Mouse (Mus musculus) gastrocnemius, adult 18-20 months (tissue): ENCODE results near the gene Spem2. TPM values are rescaled to one million over a fixed set of nuclear protein-coding genes. Genes with fewer than 3 reads are reported as not detected.

Source experiments
- DNase-seq: peaks from one replicate; pipeline ENCODE4 v3.0.0; 2021; ENCODE audit warnings: low spot score
- total RNA-seq, 2 experiments: library from RNA; stranded (reverse); gene quantifications; 2 replicates each; pipeline ENCODE4 v1.2.3; 2021

The Spem2 gene
- total RNA-seq, 2 experiments from 2014 or later, result not detected

DNA sequence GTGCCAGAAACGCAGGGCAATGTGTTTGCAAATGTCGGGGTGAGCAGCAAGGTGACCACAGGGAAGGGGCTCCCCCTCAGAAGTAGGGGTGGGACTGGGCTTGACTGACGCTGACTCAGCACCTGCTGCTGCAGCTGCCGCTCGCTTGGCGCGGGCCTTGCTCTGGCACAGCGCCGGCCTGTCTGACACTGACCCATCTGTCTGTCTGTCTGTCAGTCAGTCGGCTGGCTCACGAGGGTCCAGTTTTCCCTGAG is 18.2 kb downstream of the Spem2 start:
- DNase-seq, result no peak

DNA sequence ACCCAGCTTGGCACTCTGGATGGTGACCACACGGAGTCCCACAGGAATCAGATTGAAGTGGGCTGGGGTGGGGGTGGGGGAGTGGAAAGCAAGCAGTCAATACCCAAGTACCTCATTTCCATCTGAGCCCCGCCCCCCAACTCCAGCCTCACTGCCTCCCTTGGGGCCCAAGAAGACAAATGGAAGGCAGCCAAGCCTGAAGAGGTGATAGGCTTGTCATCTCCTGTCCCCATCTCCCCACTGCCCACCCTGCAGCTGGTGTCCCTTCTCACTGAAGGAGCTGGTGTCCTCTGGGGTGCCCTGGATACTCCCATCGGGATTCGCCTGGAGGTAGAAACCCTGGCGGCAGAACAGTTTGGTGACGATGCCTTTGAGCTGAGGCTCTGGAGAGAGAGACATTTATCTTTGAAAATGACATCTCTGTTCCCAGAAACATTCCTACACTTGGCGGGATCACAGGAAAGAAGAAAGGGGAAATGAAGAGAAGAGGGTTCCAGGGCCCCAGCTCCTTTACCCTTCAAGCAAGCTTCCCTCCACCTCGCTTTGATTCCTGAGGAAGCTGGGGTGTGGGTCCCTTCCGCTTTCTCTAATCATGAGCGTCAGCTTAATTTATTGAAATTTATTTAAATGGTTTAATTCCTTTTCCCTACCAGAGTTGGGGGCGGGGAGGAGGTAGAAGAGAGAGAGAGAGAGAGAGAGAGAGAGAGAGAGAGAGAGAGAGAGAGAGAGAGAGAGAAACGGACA is 18.7 kb downstream of the Spem2 start:
- DNase-seq, result no peak

DNA sequence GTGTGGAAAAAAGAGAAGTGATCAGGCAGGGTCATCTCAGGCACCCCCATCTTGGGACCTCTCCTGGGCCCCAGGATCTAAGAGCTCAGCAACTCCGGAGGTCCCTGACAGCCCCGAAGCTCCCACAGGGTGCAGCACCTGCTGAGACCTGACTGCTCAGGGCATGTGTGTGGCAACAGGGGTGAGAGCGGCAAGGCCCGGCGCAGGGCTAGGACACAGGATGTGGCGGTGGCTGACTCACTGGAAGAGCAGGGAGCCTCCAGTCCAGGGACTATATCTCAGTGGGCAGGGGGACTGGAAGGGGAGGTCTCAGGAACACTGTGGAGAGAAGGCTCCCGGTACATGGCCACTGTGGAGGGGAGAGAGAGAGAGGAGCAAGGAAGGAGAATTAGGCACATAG is 20.3 kb downstream of the Spem2 start:
- DNase-seq, result no peak

DNA sequence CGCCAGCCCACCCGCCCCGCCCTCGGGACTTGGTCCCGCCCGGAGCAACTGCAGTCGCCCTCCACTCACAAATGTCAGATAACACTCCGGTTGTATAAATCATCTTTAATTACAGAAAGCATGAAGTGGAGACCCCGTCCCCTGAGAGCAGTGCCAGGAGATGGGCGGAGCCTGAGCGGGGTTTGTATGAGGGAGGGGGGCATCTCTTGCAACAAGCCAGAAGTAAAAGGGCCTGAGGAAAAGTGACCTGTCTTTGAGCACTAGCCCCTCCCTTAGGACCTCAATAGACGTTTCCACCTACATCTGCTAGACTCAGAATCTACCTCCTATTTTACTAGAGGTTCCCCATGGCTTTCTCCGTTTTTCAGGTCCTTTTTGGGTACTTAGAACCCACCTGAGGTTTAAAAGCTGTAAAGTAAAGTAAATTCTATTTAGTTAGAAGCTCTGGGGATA is 22.3 kb downstream of the Spem2 start:
- no peak for DNase-seq

DNA sequence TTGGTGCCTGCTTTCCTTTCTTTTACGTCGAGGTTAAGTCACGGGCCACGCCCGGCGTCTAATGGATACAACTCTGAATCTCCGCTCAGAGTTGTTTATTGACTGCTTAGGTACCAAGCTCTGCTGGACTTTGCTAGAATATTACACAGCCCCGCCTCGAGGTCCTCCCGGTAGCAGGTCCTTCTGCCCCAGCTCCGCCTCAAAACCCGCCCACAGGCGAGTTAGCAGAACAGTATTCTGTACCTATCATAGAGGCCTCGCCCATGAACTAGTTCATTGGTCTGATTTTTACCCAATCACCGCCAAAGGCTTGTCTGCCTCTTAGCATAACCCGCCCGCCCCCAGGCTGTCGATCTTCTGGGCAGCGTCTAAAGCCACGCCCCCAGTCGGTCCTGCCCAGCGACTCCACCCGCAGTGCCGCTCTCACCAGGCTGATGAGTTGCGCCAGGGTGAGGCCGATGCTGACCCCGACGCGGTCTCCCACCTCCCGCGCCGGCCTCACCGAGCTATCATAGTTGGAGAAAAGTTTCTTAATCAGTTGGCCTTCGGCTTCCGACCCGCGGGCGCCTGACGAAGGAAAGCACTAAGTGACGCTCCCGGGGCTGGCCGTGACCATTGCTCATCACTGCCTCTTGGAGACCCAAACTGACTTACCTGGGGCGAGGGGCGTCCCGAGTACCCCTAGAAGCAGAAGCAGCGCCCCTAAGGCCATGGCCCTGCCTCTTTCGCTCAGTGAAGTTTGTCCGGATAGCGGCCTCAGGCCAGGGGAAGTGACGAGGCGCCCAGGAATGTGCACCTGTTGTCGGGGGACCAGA is 22.9 kb downstream of the Spem2 start, which contains the start of gene Chrnb1:
Gene Chrnb1 (minus strand): TSS at position 776 of the 815 bp plus-strand sequence.
- peak; percentile 97 for DNase-seq

DNA sequence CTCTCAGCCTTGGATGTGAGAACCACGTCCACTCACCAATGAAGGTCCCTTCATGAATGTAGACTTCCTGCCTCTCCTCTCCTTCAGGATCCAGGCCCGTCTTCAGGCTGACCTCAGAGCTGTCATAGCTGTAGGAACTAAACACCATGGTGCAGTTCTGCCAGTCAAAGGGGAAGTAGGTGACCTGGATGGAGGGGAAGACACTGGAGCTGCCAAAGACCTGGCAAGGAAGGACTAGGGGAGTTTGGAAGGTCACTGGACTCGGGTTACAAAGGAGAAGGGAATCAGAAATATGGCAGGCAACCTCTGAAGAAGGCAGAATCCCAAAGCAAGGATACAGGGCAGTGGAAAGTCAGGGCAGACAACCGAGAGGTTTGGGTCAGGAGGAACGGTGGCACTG is 24.8 kb downstream of the Spem2 start:
- peak; percentile 47 for DNase-seq

DNA sequence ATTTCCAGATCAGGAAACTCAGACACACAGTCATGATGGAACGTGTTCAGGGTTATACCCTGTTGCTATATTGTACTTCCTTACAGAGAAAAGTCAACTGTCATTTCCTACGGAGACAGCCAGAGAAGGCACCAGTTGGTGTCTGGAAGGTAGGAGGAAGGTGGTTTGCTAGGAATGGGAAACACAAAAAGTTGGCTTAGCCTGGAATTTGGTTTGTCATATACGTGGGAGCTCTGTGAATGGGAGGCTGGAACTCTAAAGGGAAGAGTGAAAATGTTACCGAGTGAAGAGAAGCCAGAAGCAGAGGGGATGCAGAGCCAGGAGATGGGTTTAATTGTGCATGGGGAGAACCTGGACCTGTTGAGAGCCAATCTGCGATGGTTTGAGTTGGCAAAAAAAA is 26.8 kb downstream of the Spem2 start:
- DNase-seq, result no peak

DNA sequence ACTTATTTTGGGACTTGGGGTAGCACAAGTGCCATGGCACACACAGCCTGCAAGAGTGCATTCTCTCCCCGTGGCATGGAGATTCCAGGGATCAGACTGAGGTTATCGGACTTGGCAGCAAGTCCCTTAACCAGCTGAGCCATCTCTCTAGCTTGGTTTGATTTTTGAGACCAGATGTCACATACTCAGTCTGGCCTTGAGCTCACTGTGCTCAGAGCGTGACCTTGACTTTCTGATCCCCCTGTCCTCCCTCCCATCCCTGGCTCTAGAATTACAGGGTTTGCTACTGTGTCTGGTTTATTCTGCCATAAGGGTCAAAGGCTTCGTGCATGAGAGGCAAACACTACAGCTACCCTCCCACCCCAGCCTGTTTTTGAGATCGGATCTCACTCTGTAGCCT is 28.8 kb downstream of the Spem2 start:
- no peak for DNase-seq

DNA sequence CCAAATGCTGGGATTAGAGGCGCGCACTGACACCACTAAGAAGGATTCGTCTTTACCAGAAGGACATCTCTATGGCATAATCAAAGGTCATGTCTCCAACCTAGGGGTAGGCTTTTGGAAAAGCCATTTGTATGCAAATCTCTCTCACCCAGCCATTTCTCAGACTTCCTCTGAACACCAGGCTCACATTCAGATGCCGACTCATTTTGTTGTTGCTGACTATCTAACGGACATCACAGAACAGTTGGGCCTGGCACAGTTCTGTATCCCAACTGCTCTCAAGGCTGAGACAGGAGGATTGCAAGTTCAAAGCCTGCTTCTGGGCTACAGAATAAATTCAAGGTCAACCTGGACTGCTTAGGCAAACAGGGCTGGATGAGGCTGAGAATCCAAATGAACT is 31.0 kb downstream of the Spem2 start:
- DNase-seq, result no peak

DNA sequence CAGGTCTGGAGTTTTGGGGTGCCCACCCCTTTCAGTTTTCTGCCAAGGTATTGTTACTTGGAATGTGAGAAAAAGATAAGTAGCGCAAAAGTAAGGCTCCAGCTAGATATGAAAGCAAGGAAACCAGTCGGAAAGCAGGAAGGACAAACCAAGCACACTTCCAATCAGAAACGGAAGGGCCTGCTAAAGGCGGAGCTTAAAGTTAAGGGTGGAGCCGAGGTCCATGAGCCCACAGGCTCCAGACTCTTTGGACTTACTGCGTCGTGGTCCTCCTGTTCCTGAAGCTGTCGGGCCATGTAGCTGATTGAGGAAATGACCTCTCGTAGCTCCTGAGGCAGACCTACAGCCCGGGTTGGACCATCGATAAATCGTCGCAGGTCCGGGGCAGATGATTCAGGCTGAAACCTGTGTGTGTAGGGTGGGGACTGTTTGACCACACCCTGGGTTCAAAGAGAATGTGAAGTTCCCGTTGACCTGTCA is 33.4 kb downstream of the Spem2 start:
- peak; percentile 47 for DNase-seq

DNA sequence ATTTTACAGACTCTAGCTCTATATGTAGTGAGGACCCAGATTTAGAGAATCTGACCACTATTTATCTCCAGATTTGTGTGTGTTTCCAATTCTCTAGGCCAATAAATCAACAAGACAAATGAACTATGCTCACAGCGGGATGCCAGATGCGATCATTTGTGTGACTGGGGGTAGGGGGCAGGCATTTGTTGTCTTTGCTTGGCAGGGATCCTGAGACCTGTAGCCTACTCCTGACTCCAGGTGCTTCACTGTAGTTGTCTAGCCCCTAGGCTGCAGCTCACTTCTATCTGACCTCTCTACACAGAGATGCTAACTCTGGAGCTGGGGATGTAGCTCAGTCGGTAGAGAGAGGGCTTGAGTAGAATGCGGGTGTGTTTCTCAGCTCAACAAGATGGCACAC is 36.4 kb downstream of the Spem2 start:
- DNase-seq, result no peak

DNA sequence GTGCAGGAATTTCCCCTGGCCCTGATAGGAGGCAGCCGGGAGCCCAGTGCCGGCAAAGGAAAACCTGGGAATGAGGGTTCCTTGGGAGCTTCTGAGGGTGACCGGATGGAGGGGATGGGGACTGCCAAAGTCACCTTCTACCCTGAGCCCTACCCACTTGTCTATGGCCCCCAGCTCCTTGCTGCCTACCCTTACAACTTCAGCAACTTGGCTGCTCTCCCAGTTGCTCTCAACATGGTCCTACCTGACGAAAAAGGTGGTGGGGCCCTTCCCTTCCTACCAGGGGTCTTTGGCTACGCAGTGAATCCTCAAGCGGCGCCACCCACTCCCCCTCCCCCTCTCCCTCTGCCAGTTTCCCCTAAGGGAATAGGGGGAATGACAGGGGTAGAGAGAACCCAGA is 39.3 kb downstream of the Spem2 start:
- DNase-seq, result no peak

DNA sequence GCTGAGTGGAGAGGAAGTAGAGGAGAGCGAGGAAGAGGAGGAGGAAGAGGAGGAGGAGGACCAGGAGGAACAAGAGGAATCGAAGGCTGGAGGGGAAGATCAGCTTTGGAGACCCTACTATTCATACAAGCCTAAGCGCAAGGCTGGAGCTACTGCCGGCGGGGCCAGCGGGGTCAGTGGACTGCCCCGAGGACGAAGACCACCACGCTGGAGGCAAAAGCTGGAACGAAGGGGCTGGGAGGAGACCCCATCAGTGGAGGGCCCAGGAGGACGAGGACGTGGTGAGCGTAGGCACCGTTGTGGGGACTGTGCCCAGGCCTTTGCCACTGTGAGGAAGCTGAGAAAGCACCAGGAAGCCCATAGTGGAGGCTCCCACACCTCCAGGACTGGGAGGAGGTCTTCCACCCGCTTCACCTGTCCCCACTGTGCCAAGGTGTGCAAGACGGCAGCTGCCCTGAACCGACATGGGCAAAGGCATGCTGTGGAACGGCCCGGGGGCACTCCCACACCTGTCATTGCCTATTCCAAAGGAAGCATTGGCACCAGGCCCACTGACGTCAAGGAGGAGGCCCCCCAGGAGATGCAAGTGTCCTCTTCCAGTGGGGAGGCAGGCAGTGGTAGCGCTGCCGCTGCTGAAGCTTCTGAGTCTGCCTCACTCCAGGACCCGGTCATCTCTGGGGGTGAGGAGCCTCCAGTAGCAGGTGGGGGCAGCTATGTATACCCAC is 39.8 kb downstream of the Spem2 start:
- DNase-seq, result no peak

DNA sequence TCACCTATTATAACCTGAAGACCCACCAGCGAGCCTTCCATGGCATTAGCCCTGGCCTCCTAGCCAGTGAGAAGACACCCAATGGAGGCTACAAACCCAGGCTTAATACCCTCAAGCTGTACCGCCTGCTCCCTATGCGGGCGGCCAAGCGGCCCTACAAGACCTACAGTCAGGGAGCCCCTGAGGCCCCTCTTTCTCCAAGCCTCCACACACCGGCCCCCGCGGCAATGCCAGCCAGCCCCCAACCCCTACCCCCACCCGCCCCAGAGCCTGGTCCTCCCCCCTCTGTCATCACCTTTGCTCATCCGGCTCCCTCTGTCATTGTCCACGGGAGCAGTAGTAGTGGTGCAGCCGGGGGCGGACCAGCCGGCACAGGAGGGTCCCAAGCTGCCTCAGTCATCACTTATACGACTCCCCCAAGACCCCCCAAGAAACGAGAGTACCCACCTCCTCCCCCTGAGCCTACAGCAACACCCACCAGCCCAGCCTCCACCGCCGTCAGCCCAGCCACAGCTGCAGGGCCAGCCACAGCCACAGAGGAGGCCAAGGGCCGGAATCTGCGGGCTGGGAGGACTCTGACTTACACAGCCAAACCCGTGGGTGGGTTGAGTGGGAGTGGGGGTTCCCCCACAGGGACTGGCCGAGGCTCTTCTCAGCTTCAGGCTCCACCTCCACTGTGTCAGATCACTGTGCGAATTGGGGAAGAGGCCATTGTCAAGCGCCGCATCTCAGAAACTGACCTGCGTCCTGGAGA is 40.6 kb downstream of the Spem2 start:
- no peak for DNase-seq

DNA sequence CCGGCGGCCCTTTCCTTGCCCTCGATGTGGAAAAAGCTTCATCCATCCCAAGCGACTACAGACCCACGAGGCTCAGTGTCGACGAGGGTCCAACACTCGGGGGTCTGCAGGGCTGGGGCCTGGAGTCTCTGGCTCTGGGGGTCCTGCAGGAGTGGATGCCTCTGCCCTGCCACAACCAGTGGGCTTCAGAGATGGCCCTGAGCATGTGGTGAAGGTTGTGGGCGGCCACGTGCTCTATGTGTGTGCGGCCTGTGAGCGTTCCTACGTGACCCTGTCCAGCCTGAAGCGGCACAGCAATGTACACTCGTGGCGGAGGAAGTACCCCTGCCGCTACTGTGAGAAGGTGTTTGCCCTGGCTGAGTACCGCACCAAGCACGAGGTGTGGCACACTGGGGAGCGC is 41.8 kb downstream of the Spem2 start:
- DNase-seq, result no peak

DNA sequence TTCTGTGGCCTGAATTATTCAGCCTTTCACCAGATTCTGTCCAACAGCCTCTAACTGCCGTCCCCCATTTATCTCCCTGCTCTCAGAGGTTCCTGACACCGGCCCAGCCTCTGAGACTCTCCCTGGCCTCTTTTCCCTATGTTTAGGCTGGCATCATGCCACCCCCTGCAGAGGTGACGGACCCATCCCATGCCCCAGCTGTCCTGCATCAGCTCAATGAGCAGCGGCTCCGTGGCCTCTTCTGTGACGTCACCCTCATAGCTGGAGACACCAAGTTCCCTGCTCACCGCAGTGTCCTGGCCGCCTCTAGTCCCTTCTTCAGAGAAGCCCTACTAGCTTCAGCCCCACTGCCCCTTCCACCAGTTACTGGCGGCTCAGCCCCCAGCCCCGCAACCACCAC is 42.5 kb downstream of the Spem2 start:
- DNase-seq, result no peak

DNA sequence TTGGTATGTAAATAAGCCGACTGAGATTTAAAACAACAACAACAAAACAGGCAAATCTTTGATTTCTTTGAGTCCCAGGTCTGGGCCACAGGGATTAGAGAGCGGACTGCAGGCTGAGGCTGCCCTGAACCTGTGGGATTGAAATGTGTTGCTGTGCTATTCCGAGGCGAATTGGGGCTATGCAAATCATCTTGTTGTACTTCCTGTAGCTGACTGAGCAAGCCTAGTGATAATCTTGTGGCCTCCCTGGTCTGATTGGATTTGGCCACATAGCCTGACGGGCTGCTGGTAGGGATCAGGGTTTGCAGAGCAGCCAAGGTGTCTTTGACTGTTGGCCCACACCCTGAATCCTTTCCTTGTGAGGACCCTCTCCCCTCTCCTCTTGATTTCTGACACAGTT is 43.3 kb downstream of the Spem2 start:
- DNase-seq, result no peak

DNA sequence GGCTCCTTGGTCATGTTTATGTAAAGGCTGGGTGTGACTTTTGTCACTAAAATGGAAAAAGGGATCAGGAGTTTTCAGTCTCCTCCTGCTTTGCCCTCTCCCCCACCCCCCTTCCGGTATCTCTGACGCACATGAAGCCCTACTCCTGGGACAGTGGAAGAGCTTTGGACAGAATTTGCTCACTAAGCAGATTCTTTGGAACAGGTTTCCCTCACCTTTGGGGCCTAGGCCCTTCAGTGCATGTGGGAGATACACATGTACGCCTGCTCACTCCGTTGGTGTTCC is 50.7 kb downstream of the Spem2 start:
- no peak for DNase-seq

DNA sequence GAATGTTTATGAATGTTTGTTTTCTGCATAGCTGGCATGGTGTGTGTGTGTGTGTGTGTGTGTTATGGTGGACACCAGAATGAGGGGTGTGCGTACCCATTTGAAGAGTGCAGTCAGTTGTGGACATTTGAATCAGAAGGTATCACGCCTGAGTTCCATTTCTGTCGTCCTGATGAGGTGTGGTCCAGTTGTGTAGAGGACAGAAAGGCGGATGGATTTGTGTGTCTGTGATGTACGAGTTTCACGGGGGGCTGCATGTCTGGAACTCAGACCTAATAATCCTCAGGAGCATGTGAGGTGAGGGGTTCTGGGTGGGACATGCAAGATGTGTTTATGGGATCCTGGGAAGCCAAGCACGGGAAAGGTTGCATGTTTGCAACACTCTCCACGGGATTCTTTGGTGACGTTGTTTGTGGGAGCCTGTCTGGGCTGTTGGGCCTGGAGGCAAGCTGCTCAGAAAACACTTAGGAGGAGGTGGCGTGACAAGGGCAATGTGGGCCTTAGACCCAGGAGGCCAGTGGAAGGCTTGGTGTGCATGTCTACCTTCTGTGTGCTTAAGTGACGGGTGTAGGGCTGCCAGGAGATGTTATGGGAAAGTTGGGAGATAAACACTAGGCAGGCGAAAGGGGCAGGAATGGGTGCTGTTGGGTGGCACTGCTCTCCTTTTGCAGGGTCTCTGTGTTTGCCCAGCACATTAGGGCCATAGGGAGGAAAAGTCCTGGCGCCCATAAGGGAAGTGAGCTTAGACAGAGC is 51.2 kb downstream of the Spem2 start:
- DNase-seq, result no peak
